Mouse (Mus musculus): ENCODE data around the gene Csf2.

Gene Csf2

GRCm38 (mm10) chr11:54236939-54237338 is 12.5 kb downstream of the Csf2 start:
- DNase-seq (ENCODE audit: low read depth, low spot score): no peak

GRCm38 (mm10) chr11:54227478-54227877 is 22.0 kb downstream of the Csf2 start:
- no peak for DNase-seq (ENCODE audit: low read depth, low spot score)

GRCm38 (mm10) chr11:54224475-54224986 is 24.9 kb downstream of the Csf2 start:
- no peak for DNase-seq (ENCODE audit: low read depth, low spot score)

- no peak for DNase-seq (ENCODE audit: low read depth, low spot score)
These were observed 25.6 kb downstream of the Csf2 start for GRCm38 (mm10) chr11:54223637-54224474.

- DNase-seq (ENCODE audit: low read depth, low spot score): no peak
These were observed 29.3 kb downstream of the Csf2 start for GRCm38 (mm10) chr11:54219903-54220740.

GRCm38 (mm10) chr11:54219191-54219590 is 30.3 kb downstream of the Csf2 start:
- DNase-seq (ENCODE audit: low read depth, low spot score): no peak

GRCm38 (mm10) chr11:54217384-54217783 is 32.1 kb downstream of the Csf2 start:
- no peak for DNase-seq (ENCODE audit: low read depth, low spot score)

- no peak for DNase-seq (ENCODE audit: low read depth, low spot score)
These were observed 33.4 kb downstream of the Csf2 start for GRCm38 (mm10) chr11:54216091-54216490.

GRCm38 (mm10) chr11:54214499-54215443 is 34.7 kb downstream of the Csf2 start:
- peak; percentile 78 for DNase-seq (ENCODE audit: low read depth, low spot score)

- peak; percentile 62 for DNase-seq (ENCODE audit: low read depth, low spot score)
These were observed 35.8 kb downstream of the Csf2 start for GRCm38 (mm10) chr11:54213631-54214030.

- no peak for DNase-seq (ENCODE audit: low read depth, low spot score)
These were observed 42.5 kb downstream of the Csf2 start for GRCm38 (mm10) chr11:54206993-54207392.

- no peak for DNase-seq (ENCODE audit: low read depth, low spot score)
These were observed 44.1 kb downstream of the Csf2 start for GRCm38 (mm10) chr11:54205366-54205765.

- no peak for DNase-seq (ENCODE audit: low read depth, low spot score)
These were observed 44.7 kb downstream of the Csf2 start for GRCm38 (mm10) chr11:54204781-54205180.

- no peak for DNase-seq (ENCODE audit: low read depth, low spot score)
These were observed 46.3 kb downstream of the Csf2 start for GRCm38 (mm10) chr11:54203162-54203561.

- DNase-seq (ENCODE audit: low read depth, low spot score): peak; percentile 84
These were observed 47.4 kb downstream of the Csf2 start for GRCm38 (mm10) chr11:54201881-54202685.

- no peak for DNase-seq (ENCODE audit: low read depth, low spot score)
These were observed 48.1 kb downstream of the Csf2 start for GRCm38 (mm10) chr11:54201287-54201773.

All from A20 (cell line).